Mouse (Mus musculus) urinary bladder, adult 2 months (tissue): Measurements from ENCODE around the gene Cdc14b. TPM values are rescaled to one million over a fixed set of nuclear protein-coding genes. Genes with fewer than 3 reads are reported as not detected.
"Not testable (repeated sequence)": the region's sequence is repeated elsewhere in the genome, so short reads cannot be mapped to it uniquely, and the experiment has no call there.

Experiments used
- DNase-seq: peaks from one replicate; pipeline ENCODE4 v3.0.0; 2022; ENCODE audit warnings: low spot score
- polyA plus RNA-seq: library from polyadenylated mRNA; depleted of rRNA; stranded (reverse); fragments of >200 nt; gene quantifications from 2 replicates; pipeline ENCODE4 v1.2.3, GENCODE M21; 2012

Gene Cdc14b
- polyA plus RNA-seq, 1 experiment: 12.5 TPM

- peak; percentile 34 for DNase-seq
Measured at GRCm38 (mm10) chr13:64273891-64274844, 922 bp downstream of the Cdc14b start.

GRCm38 (mm10) chr13:64273352-64273751 lies 1.7 kb downstream of the Cdc14b start:
- no peak for DNase-seq

- no peak for DNase-seq
Measured at GRCm38 (mm10) chr13:64268384-64268783, 6.7 kb downstream of the Cdc14b start.

- DNase-seq: no peak
Measured at GRCm38 (mm10) chr13:64267151-64267550, 7.9 kb downstream of the Cdc14b start.

GRCm38 (mm10) chr13:64264586-64264985 lies 10.5 kb downstream of the Cdc14b start:
- no peak for DNase-seq

GRCm38 (mm10) chr13:64259903-64260302 lies 15.2 kb downstream of the Cdc14b start:
- DNase-seq: no peak

GRCm38 (mm10) chr13:64258516-64258821 lies 16.6 kb downstream of the Cdc14b start:
- no peak for DNase-seq

GRCm38 (mm10) chr13:64257814-64258515 lies 17.1 kb downstream of the Cdc14b start:
- no peak for DNase-seq

- no peak for DNase-seq
Measured at GRCm38 (mm10) chr13:64257010-64257813, 17.9 kb downstream of the Cdc14b start.

- DNase-seq: not testable (repeated sequence)
Measured at GRCm38 (mm10) chr13:64254185-64254584, 20.9 kb downstream of the Cdc14b start.

GRCm38 (mm10) chr13:64253697-64254096 lies 21.4 kb downstream of the Cdc14b start:
- DNase-seq: no peak

- no peak for DNase-seq
Measured at GRCm38 (mm10) chr13:64252147-64252546, 22.9 kb downstream of the Cdc14b start.

GRCm38 (mm10) chr13:64250363-64250762 lies 24.7 kb downstream of the Cdc14b start:
- no peak for DNase-seq

- peak; percentile 89 for DNase-seq
Measured at GRCm38 (mm10) chr13:64248775-64249524, 26.1 kb downstream of the Cdc14b start.

- DNase-seq: no peak
Measured at GRCm38 (mm10) chr13:64248161-64248774, 26.8 kb downstream of the Cdc14b start.

- no peak for DNase-seq
Measured at GRCm38 (mm10) chr13:64246106-64246505, 29.0 kb downstream of the Cdc14b start.

- no peak for DNase-seq
Measured at GRCm38 (mm10) chr13:64244685-64245261, 30.3 kb downstream of the Cdc14b start.

GRCm38 (mm10) chr13:64242721-64243120 lies 32.4 kb downstream of the Cdc14b start:
- DNase-seq: no peak

GRCm38 (mm10) chr13:64240626-64241025 lies 34.5 kb downstream of the Cdc14b start:
- no peak for DNase-seq

- no peak for DNase-seq
Measured at GRCm38 (mm10) chr13:64237681-64238157, 37.4 kb downstream of the Cdc14b start.
